Mouse (Mus musculus): Measurements from ENCODE around the gene Cir1. TPM values are rescaled to one million over a fixed set of nuclear protein-coding genes. Genes with fewer than 3 reads are reported as not detected.
A peak's percentile ranks its signal among the peaks of the same experiment; 100 is the strongest.

Gene Cir1
- polyA plus RNA-seq, 1 experiment = 9.7 TPM

DNA sequence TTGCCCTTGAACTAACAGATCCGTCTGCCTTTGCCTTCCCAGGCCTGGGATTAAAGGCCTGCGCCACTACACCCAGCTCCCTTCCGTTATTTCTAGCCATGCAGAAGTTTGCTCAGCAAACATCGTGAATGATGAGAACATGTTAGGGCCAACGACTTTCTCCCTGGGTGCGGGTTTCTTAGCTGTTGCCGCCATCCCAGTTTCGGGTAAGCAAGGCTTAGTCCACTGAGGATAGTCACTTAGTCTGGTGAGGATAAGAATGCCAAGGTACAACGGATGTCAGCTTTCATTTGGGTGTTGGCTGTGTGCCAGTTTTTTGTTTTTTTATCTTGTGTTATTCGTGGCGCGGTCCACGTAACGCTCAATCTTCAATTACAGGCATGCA is 608 bp upstream of the Cir1 start:
- no peak for TF ChIP-seq GATA1 (IDR thresholded peaks at IDR 0.05; ENCODE audit: low read length)
- TF ChIP-seq TAL1 (IDR thresholded peaks at IDR 0.05; ENCODE audit: low read length) = no peak
- Histone ChIP-seq H3K4me1 (ENCODE audit: control insufficient read depth) (peaks cover 46% of the 10 kb centered on the region), H3K4me3 (replicated peaks) (peak overlapping the region; percentile 90), H3K9me3 (ENCODE audit: control insufficient read depth, low read length) (no peaks in the 10 kb centered on the region), H3K36me3 (ENCODE audit: control insufficient read depth) (peaks cover 59% of the 10 kb centered on the region), H3K27me3 (ENCODE audit: control insufficient read depth) (no peaks in the 10 kb centered on the region)

- peaks cover 98% of the 10 kb centered on the region for H3K36me3 ChIP-seq (ENCODE audit: control insufficient read depth)
- H3K4me3 ChIP-seq (replicated peaks) = no peak overlapping the region
- TF ChIP-seq TAL1 (IDR thresholded peaks at IDR 0.05; ENCODE audit: low read length) (no peak), GATA1 (IDR thresholded peaks at IDR 0.05; ENCODE audit: low read length) (no peak)
- no peaks in the 10 kb centered on the region for H3K27me3 ChIP-seq (ENCODE audit: control insufficient read depth)
- no peaks in the 10 kb centered on the region for H3K9me3 ChIP-seq (ENCODE audit: control insufficient read depth, low read length)
- peaks cover 50% of the 10 kb centered on the region for H3K4me1 ChIP-seq (ENCODE audit: control insufficient read depth)
These were observed 6.5 kb downstream of the Cir1 start for GRCm38 (mm10) chr2:73306006-73306405.

GRCm38 (mm10) chr2:73304506-73304905 is 8.0 kb downstream of the Cir1 start:
- Histone ChIP-seq H3K27me3 (ENCODE audit: control insufficient read depth) (no peaks in the 10 kb centered on the region), H3K4me3 (replicated peaks) (no peak overlapping the region), H3K36me3 (ENCODE audit: control insufficient read depth) (peaks cover 98% of the 10 kb centered on the region), H3K9me3 (ENCODE audit: control insufficient read depth, low read length) (no peaks in the 10 kb centered on the region), H3K4me1 (ENCODE audit: control insufficient read depth) (peaks cover 48% of the 10 kb centered on the region)
- TF ChIP-seq TAL1 (IDR thresholded peaks at IDR 0.05; ENCODE audit: low read length) (no peak), GATA1 (IDR thresholded peaks at IDR 0.05; ENCODE audit: low read length) (no peak)

DNA sequence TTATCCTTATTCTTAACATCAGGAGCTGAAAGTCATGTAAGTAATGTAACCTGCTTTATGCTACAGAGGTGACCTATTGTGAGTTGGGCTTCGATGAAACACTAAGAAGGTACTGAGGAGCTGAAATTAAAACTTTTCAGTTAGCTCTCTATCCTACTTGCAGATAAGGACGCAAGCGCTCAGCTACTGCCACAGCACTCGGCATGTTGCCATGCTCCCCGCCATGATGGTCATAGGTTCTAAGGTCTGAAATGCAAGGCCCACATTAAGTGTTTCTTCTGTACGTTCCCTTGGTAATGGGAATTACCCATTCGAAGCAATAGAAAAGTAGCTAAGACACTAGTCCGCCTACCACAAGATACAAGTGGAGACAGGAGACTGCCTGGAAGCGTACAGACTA is 9.8 kb downstream of the Cir1 start:
- Histone ChIP-seq H3K4me3 (replicated peaks) (no peak overlapping the region), H3K36me3 (ENCODE audit: control insufficient read depth) (peaks cover 97% of the 10 kb centered on the region), H3K9me3 (ENCODE audit: control insufficient read depth, low read length) (no peaks in the 10 kb centered on the region), H3K27me3 (ENCODE audit: control insufficient read depth) (no peaks in the 10 kb centered on the region), H3K4me1 (ENCODE audit: control insufficient read depth) (peaks cover 55% of the 10 kb centered on the region)
- TF ChIP-seq TAL1 (IDR thresholded peaks at IDR 0.05; ENCODE audit: low read length) (no peak), GATA1 (IDR thresholded peaks at IDR 0.05; ENCODE audit: low read length) (no peak)

- Histone ChIP-seq H3K9me3 (ENCODE audit: control insufficient read depth, low read length) (no peaks in the 10 kb centered on the region), H3K4me1 (ENCODE audit: control insufficient read depth) (peaks cover 53% of the 10 kb centered on the region), H3K4me3 (replicated peaks) (peak overlapping the region; percentile 1), H3K27me3 (ENCODE audit: control insufficient read depth) (no peaks in the 10 kb centered on the region), H3K36me3 (ENCODE audit: control insufficient read depth) (peaks cover 97% of the 10 kb centered on the region)
- TF ChIP-seq GATA1 (IDR thresholded peaks at IDR 0.05; ENCODE audit: low read length) (no peak), TAL1 (IDR thresholded peaks at IDR 0.05; ENCODE audit: low read length) (no peak)
These were observed 10.5 kb downstream of the Cir1 start for GRCm38 (mm10) chr2:73301979-73302378.

- peaks cover 96% of the 10 kb centered on the region for H3K36me3 ChIP-seq (ENCODE audit: control insufficient read depth)
- H3K27me3 ChIP-seq (ENCODE audit: control insufficient read depth) = no peaks in the 10 kb centered on the region
- H3K9me3 ChIP-seq (ENCODE audit: control insufficient read depth, low read length) = no peaks in the 10 kb centered on the region
- H3K4me1 ChIP-seq (ENCODE audit: control insufficient read depth) = peaks cover 63% of the 10 kb centered on the region
- no peak for TF ChIP-seq GATA1 (IDR thresholded peaks at IDR 0.05; ENCODE audit: low read length)
- TF ChIP-seq TAL1 (IDR thresholded peaks at IDR 0.05; ENCODE audit: low read length) = no peak
- H3K4me3 ChIP-seq (replicated peaks) = no peak overlapping the region
These were observed 13.7 kb downstream of the Cir1 start for GRCm38 (mm10) chr2:73298841-73299240.

GRCm38 (mm10) chr2:73298154-73298553 is 14.3 kb downstream of the Cir1 start:
- Histone ChIP-seq H3K4me3 (replicated peaks) (no peak overlapping the region), H3K36me3 (ENCODE audit: control insufficient read depth) (peaks cover 96% of the 10 kb centered on the region), H3K27me3 (ENCODE audit: control insufficient read depth) (no peaks in the 10 kb centered on the region), H3K9me3 (ENCODE audit: control insufficient read depth, low read length) (no peaks in the 10 kb centered on the region), H3K4me1 (ENCODE audit: control insufficient read depth) (peaks cover 58% of the 10 kb centered on the region)
- TF ChIP-seq TAL1 (IDR thresholded peaks at IDR 0.05; ENCODE audit: low read length) (no peak), GATA1 (IDR thresholded peaks at IDR 0.05; ENCODE audit: low read length) (no peak)

- Histone ChIP-seq H3K9me3 (ENCODE audit: control insufficient read depth, low read length) (no peaks in the 10 kb centered on the region), H3K36me3 (ENCODE audit: control insufficient read depth) (peaks cover 98% of the 10 kb centered on the region), H3K4me3 (replicated peaks) (no peak overlapping the region), H3K4me1 (ENCODE audit: control insufficient read depth) (peaks cover 33% of the 10 kb centered on the region), H3K27me3 (ENCODE audit: control insufficient read depth) (no peaks in the 10 kb centered on the region)
- TF ChIP-seq GATA1 (IDR thresholded peaks at IDR 0.05; ENCODE audit: low read length) = no peak
- TF ChIP-seq TAL1 (IDR thresholded peaks at IDR 0.05; ENCODE audit: low read length) = no peak
These were observed 17.5 kb downstream of the Cir1 start for GRCm38 (mm10) chr2:73295023-73295422.

DNA sequence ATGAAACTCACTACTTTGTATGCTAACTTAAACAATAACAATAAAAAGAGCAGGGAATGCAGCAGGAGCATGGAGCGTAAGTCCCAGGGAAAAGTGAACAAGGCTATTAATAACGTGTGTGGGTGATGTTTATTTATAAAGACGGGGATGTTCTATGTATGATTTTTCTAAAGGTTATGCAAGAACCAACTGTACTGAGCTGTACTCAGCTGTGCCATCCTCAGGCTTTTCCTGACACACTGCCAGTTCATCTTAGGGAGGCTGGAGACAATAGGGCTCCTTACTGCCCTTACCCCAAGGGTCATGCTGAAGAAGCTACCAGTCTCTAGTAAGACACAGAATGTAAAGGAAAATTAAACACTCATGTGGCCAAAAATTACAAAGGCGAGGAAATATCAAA is 21.4 kb downstream of the Cir1 start:
- H3K27me3 ChIP-seq (ENCODE audit: control insufficient read depth) = no peaks in the 10 kb centered on the region
- TF ChIP-seq TAL1 (IDR thresholded peaks at IDR 0.05; ENCODE audit: low read length) (no peak), GATA1 (IDR thresholded peaks at IDR 0.05; ENCODE audit: low read length) (no peak)
- H3K9me3 ChIP-seq (ENCODE audit: control insufficient read depth, low read length) = no peaks in the 10 kb centered on the region
- H3K4me1 ChIP-seq (ENCODE audit: control insufficient read depth) = peaks cover 16% of the 10 kb centered on the region
- no peak overlapping the region for H3K4me3 ChIP-seq (replicated peaks)
- peaks cover 98% of the 10 kb centered on the region for H3K36me3 ChIP-seq (ENCODE audit: control insufficient read depth)

DNA sequence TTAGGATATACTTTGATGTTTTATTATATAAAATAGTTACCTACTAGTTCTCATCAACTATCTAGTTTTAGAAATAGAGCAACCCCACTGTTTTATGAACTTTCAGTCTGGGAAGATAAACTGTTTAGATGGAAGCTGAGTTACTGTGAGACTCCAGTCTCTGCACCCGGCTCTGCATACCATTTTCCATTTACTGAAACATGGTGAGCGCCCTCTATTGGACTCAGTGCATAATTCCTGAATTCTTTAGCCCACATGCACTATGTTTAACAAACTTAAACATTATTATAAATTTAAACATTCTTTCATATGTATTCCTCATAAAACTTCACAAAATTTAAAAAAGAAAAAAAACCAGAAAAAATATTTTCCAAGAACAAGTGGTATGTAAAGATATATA is 26.9 kb downstream of the Cir1 start:
- Histone ChIP-seq H3K9me3 (ENCODE audit: control insufficient read depth, low read length) (peaks cover 4% of the 10 kb centered on the region; the same call in 1 of the 2 replicates), H3K27me3 (ENCODE audit: control insufficient read depth) (peaks cover 22% of the 10 kb centered on the region), H3K36me3 (ENCODE audit: control insufficient read depth) (peaks cover 56% of the 10 kb centered on the region), H3K4me3 (replicated peaks) (no peak overlapping the region), H3K4me1 (ENCODE audit: control insufficient read depth) (peaks cover 9% of the 10 kb centered on the region)
- TF ChIP-seq GATA1 (IDR thresholded peaks at IDR 0.05; ENCODE audit: low read length) (no peak), TAL1 (IDR thresholded peaks at IDR 0.05; ENCODE audit: low read length) (no peak)

All from erythroblast, embryonic 14.5 days (primary cell).